Mouse (Mus musculus) erythroblast, adult 5-6 weeks (primary cell): Measurements from ENCODE around the gene Zfp185. TPM values are rescaled to one million over a fixed set of nuclear protein-coding genes. Genes with fewer than 3 reads are reported as not detected.

Source experiments
- ATAC-seq: replicated peaks from 2 replicates; pipeline ENCODE4 v1.8.0; 2016; ENCODE audit warnings: moderate number of reproducible peaks, mild to moderate bottlenecking, moderate TSS enrichment, inconsistent platforms; ENCODE audit not compliant: poor library complexity, low FRiP score, severe bottlenecking
- total RNA-seq, 2 experiments: library from RNA; stranded (forward) in 1 of 2; stranded (reverse) in 1 of 2; fragments of 150-400 nt in 1 of 2; fragments of 200-764, 138-1000 nt in 1 of 2; gene quantifications; 2 replicates each; pipeline versions ENCODE4 v1.2.3 to v1.2.4; 2015 to 2017; ENCODE audit warnings: low replicate concordance in 2 of 2

The Zfp185 gene
- not detected in 2 replicates for total RNA-seq (2015; ENCODE audit: low replicate concordance)
- not detected in 2 replicates for total RNA-seq (2017; ENCODE audit: low replicate concordance)

- ATAC-seq = no peak
Measured at GRCm38 (mm10) chrX:72986841-72987519, at the start of gene Zfp185. Gene Zfp185, plus strand, starts transcription at chrX:72987339.

GRCm38 (mm10) chrX:72953464-72953863 is 33.7 kb upstream of the Zfp185 start:
- ATAC-seq = no peak

GRCm38 (mm10) chrX:72956486-72956885 is 30.7 kb upstream of the Zfp185 start:
- ATAC-seq = no peak

- no peak for ATAC-seq
Measured at GRCm38 (mm10) chrX:72960431-72960830, 26.7 kb upstream of the Zfp185 start.

GRCm38 (mm10) chrX:72961511-72961910 is 25.6 kb upstream of the Zfp185 start:
- no peak for ATAC-seq

GRCm38 (mm10) chrX:72962743-72963142 is 24.4 kb upstream of the Zfp185 start:
- ATAC-seq = no peak

GRCm38 (mm10) chrX:72982831-72983230 is 4.3 kb upstream of the Zfp185 start:
- ATAC-seq = no peak

GRCm38 (mm10) chrX:72985607-72986006 is 1.5 kb upstream of the Zfp185 start:
- no peak for ATAC-seq

GRCm38 (mm10) chrX:72987520-72987905 is 374 bp downstream of the Zfp185 start:
- no peak for ATAC-seq

- no peak for ATAC-seq
Measured at GRCm38 (mm10) chrX:72988431-72988830, 1.3 kb downstream of the Zfp185 start.

GRCm38 (mm10) chrX:72990581-72990980 is 3.4 kb downstream of the Zfp185 start:
- ATAC-seq = no peak

- peak; percentile 64; the same call in 1 of the 2 replicates for ATAC-seq
Measured at GRCm38 (mm10) chrX:72992291-72992919, 5.3 kb downstream of the Zfp185 start.

GRCm38 (mm10) chrX:72995542-72995941 is 8.4 kb downstream of the Zfp185 start:
- ATAC-seq = no peak

- ATAC-seq = no peak
Measured at GRCm38 (mm10) chrX:73003110-73003509, 16.0 kb downstream of the Zfp185 start.

GRCm38 (mm10) chrX:73005678-73006077 is 18.5 kb downstream of the Zfp185 start:
- peak; percentile 58 for ATAC-seq

GRCm38 (mm10) chrX:73007597-73008479 is 20.7 kb downstream of the Zfp185 start:
- ATAC-seq = peak; percentile 94

GRCm38 (mm10) chrX:73012846-73013245 is 25.7 kb downstream of the Zfp185 start:
- ATAC-seq = no peak

GRCm38 (mm10) chrX:73037003-73037402 is 49.9 kb downstream of the Zfp185 start, which contains the start of gene Pnma5:
Gene Pnma5, minus strand, starts transcription at chrX:73037103.
- no peak for ATAC-seq

- no peak for ATAC-seq
Measured at GRCm38 (mm10) chrX:73038831-73039230, 51.7 kb downstream of the Zfp185 start.

- no peak for ATAC-seq
Measured at GRCm38 (mm10) chrX:73039666-73040065, 52.5 kb downstream of the Zfp185 start.
